Mouse (Mus musculus) spleen, postnatal 36 days (tissue): ENCODE measurements around the gene Phactr3.

Experiments
- DNase-seq, 2 experiments: peaks; one replicate each; pipeline ENCODE4 v3.0.0; 2022; ENCODE audit warnings: low spot score in 2 of 2, mixed read lengths in 1 of 2

The Phactr3 gene

DNA sequence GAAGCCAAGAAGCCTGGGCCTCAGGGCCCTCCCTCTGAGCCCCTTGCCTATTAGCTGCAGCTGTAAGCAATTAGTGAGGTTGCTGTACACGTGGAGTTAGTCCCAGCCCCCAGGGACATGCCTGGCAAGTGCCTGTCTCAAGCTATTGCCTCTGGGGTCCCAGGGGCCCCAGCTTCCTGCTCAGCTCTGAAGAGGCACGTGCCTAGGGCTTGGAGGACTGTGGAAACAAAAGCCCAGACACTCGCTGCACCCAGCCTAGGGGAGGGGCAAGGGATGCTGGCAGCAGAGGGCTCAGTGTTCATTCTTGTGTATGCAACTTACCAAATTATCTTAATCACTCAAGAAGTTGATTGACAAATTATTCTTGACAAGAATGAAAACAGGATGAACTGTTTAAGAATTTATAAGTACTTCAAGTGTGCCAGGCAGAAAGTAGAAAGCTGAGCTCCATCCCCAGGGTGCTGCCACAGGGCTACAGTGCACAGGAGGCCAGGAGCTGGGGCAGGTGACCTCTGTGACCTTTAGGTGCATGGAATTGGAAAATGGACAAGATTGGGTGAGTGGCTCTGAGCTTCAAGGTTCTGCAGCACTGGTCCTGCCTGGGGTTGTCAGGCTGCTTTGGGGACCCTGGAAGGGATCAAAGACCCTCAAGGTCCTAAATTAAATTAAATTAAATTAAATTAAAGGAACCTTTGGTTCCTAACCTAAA lies 138.5 kb downstream of the Phactr3 start:
- no peak for DNase-seq

DNA sequence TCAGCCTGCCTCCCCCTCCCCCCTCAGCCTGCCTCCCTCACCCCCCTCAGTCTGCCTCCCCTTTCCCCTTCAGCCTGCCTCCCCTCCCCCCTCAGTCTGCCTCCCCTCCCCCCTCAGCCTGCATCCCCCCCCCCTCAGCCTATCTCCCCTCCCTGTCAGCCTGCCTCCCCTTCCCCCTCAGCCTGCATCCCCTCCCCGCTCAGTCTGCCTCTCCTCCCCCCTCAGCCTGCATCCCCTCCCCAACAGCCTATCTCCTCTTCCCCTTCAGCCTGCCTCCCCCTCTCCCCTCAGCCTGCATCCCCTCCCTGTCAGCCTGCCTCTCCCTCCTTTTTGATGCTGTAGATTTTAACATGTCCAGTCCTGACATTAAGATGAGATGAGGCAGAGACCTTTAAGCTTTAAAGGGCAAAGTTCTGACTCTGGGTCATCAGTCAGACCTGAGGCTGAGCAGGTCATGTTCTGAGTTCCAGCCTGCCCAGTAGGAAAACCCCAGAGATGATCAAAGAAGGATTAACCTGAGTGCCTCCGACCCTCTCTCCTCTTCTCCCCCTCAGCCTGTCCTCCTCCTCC lies 139.3 kb downstream of the Phactr3 start:
- no peak for DNase-seq

DNA sequence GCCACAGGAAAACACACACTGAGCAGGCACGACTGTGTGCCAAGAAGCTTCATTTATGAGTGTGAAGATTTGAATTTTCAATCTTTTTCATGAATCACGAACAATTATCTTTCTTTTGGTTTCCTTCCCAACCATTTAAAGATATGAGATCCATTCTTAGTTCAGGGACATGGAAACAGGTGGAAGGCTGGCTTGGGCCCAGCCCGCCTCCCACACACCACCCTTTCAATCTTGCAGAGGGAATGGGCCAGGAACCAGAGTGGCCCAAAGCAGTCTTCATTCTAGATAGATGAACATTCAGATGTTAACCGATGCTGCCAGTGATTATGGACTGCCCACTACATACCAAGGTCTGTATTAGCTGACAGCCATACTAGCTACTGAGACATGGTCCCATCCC lies 144.3 kb downstream of the Phactr3 start:
- DNase-seq, result no peak

DNA sequence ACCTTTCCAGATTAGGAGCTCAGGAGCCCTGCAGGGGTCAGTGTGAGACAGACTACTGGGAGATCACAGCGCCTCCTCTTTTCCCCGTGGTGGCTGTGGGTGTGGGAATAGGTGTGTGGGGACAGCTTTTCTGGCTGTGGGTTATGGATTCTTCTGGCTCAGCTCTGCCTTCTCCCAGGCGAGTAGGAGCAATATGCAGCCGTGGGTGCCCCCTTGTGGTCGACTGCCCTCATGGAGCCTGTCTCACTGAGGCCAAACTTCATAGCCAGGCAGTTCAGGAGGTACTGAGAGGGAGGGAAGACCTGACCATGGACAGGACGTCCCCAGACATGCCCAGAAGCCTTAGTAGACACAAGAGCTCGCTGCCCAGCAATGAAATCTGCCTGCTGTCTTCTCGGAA lies 145.6 kb downstream of the Phactr3 start:
- DNase-seq, result no peak

DNA sequence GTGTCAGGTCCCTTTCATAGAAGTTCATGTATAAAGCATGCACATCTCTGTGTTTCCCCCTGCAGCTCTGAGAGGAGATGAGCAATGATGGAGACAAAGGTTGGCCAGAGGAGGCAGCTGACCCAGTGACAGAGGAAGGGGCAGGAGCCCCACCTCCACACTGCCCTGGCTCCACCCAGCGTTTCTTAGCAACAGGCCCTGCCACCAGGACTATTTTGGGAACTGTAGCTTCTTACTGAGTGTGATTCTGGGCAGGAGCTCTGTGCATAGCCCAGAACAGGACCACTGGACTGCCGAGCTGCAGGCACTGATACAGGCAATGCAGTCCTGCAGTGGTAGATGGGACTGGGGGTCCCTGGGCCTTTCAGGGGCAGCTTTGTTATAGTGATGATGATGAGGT lies 146.7 kb downstream of the Phactr3 start:
- no peak for DNase-seq

DNA sequence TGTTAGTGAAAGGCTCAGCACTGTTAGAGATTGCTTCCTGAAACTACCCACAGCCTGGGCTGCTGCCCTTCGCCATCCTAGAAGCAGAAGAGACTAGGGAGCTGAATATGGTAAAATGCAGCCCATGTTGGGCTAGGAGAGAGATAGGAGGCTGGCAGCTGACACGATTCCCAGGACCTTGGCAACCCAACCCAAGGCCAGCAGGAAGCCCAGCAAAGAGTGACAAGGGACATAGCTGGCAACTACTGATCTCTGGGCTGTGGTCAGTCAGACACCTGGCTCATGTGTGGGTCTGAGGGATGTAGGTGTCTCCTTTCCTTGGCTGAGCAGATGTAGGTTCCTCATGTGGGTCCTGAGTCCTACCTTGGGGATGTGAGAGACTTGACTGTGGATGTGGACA lies 152.0 kb downstream of the Phactr3 start:
- DNase-seq, result no peak

DNA sequence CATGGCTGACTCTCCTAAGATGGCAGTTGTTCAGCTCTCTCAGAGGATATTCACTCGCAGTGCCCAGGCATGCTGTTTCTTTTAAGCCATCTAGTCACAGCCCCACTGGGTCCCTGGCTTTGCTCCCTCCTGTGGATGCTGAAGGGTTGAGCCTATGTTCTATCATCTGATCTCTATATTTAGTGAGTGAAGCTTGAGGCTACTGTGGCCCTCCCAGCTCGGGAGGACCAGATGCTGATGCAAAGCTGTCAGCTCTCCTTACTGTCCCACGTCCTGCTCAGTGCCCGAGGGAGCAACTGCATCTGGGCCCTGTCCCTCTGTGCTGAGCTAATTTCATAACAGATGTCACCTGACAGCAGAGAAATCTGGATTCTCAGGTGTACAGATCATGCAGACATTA lies 153.6 kb downstream of the Phactr3 start:
- DNase-seq, result no peak

DNA sequence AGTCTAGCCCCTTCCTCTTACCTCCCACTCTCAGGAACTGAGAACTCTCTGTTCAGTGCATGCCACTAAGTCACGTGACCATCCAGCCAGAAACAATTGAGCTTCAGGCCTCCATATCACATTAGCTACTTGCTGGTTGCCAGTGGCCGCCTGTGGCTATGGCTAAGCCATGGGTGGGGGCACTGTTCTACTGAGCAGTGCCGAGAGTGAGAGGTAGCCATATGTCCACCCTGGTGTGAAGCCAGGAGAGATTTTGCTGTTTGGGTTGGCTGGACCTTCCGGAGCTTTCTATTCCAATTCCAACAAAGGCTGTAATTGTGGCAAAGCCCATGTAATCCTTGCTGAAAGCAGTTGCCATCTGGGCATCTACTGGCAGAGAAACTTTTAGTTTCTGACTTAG lies 155.4 kb downstream of the Phactr3 start:
- DNase-seq, result no peak

DNA sequence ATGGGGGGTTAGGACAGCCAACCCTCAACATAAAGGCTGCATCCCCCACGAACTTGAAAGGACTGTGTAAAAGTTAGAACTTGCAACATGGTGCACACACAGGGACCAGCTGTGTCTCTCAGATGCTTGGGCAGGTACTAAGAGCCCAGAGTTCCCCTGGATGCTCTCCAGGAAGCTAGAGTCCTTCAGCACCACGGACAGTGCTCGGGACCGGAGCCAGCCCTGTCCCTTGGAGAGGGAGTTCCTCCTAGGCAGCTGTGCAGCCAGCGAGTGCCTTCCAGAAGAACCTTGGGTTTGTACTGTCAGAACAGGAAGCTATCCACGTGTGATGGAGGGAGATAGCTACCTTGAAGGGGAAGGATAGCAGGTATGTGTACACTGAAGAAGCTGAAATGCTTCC lies 158.4 kb downstream of the Phactr3 start:
- DNase-seq, result no peak

DNA sequence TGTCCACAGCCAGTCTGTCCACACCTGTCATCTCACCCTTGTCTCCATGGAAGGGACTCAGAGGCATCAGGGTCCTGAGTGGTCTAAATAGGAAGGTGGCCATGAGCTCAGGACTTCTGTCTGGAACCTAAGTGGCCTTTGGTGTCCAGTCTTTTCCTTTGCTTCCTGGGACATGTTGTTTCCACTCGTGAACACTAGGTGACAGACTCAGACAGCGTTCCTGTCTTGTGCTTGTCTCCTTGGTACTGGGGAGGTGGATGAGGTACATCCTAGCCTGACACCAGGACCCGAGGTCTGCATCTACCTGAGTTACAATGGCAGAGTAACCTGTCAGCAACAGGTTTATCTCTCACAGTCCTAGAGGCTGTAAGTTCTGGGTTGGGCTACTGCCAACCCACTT lies 162.4 kb downstream of the Phactr3 start:
- DNase-seq, result no peak

DNA sequence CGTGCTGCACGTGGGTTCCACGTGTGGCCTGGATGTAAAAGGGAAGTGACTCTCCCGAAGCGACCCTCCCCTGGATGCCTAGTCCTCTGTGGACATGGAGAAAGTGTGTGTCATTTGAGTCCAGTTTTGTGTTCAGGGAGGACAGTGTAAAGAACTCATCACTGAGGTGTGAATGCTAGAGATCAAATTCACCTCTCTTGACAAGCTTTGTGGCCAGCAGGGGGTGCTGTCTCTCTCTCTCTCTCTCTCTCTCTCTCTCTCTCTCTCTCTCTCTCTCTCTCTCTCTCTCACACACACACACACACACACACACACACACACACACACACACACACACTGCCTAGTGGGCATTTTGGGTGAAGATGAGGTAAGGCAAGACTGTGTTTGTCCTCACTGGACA lies 168.5 kb downstream of the Phactr3 start:
- no peak for DNase-seq

DNA sequence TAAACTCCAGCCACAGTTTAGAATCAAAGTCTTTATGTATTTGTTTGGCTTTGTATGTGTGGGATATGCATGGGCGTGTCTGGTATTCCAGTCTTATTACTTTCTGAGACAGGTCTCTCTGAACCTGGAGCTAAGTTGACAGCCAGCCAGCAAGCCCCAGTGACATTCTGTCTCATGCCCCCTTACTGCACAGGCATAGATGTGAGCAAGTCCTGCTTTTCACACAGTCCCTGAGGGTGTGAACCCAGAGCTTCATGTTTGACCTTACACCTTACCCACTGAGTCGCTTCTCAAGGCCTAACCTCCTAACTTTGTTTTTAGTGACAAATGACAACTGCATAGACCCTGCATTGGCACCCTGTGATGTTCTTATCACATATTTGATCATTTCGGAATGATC lies 169.9 kb downstream of the Phactr3 start:
- DNase-seq, result no peak

DNA sequence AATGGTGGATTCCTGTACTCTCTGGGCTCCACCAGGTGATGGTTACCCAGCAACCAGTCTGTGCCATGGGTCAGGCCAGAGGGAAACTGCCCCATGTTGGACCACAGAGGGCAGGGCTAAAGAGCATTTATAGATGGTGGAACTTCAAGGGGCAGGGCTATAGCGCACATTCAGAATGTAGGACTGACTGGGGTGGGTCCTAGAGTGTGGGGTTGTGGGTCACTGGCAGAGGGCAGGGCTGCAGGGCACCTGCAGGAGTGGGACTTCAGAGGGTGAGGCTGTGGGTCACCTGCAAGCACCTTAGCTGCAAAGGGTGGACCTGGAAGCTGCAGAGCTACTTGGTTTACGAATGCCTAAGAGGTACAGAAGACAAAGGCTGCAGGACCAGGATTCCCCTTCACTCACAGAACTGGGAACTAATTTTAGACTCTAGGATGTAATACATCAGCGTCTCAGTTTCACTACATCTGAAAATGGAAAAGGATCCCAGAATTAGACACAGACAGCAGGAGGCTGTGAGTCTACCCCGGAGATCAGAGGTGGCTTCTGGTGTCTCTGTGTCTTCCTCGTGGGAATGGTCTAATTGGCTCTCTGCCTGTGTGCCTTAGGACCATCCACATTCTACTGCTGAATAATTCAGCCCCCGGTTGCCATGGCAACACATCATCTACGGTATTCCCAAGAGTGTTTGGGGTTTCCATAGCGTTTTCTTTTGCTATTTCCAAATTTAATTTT lies 184.8 kb downstream of the Phactr3 start:
- DNase-seq, result no peak

DNA sequence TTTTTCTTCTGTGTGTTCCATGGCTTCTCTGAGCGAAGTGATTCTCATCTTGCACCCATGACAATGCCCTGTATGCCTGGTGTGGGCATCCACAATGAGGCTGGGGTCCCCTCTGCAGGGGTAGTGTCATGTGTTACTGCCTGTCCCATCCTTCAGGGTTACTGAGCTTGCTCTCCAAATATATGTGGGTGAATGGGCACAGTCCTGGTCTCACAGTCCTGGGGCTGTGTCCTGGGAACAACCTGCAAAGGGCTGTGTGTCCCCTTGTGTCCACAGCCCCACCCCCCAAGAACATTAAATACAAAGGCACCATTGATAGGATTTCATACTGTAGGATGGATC lies 185.4 kb downstream of the Phactr3 start:
- DNase-seq, result no peak

DNA sequence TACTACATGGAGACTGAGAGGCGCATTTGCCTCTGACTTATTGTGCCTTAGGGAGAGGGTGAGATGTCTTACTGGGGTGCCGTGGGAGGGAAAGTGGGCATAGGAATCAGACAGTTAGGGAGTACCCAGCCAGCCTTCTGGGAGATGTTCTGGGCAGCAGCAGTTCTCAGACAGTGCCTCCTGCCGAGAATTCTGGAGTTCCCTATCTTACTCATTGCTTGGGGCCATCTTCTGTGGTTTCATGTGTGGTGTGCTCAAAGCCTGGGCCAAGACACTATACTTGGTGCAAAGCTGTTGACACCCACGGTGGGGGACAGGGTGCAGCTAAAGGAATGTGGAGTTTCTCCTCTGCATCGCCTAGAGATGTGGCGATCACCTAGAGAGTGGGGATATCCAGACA lies 185.9 kb downstream of the Phactr3 start:
- no peak for DNase-seq

DNA sequence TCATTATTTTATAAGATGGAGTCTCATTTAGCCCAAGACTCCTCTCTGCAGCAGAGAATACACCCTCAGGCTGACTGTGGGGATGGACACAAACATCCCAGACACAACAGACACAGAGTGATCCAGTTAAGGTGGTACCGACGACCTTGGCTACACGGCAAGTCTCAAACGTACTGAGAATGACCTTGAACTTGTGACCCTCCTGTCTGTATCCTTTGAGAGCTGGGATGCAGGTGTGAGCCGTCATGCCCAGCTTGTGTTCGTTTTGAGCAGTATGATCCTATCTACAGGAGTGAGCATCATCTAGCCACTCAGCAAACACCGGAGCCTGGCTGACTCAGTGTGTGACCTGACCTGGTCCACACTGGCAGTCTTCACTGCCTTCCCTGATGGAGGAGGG lies 194.8 kb downstream of the Phactr3 start:
- DNase-seq, result no peak

DNA sequence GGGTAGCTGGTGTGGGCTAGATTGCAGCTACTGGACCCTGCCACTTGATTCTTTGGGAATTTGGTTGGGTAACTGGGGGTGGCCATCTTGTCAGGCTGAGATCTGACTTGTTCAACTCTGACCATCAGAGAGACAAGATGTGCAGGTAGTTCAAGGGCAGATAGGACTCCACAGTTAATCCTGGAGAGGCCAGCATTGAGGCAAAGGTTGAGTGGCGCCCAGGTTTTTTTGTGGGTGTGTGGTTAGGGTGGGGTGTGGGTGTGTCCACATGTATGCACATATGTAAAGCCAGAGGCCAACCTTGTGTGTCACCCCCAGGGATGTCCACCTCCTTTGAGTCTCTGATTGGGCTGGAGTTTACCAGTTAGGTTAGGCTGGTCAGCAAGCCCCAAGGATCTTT lies 197.5 kb downstream of the Phactr3 start:
- no peak for DNase-seq

DNA sequence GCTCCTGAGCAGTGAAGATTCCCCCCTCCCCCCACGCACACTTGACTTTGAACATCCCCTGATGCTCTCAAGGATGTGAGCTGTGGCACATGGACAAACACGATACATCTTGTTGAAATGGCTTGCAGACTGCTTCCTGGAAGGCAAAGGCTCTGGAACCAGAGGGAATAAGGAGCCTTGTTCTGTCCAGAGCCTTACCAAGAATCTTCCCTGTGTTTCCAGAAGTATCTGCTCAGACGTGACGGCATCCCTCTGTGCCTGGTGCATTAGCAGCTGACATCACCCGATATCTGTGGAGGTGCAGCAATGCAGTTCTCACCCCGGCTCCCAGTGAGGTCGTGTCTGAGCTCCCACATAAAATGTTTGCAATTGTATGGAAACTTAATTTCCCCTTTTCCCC lies 201.0 kb downstream of the Phactr3 start:
- no peak for DNase-seq

DNA sequence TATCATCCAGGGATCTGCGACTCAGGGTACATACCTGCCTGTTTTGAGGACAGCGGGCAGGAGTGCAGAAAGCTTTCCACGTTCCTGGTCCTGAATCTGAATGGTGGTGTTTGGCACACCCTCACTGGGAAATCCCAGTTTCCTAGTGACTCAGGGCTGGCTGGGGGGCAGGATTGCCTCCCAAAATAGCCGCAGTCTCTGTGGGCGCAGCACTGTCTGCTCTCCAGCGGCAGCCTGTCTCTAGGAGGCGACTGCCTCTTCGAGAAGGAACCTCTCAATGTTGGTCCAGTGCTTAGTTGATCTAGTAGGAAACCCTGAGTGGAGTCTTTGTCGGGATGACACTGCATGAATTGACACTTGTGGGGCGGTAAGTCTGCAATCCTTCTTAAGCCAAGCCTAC lies 202.5 kb downstream of the Phactr3 start:
- no peak for DNase-seq

DNA sequence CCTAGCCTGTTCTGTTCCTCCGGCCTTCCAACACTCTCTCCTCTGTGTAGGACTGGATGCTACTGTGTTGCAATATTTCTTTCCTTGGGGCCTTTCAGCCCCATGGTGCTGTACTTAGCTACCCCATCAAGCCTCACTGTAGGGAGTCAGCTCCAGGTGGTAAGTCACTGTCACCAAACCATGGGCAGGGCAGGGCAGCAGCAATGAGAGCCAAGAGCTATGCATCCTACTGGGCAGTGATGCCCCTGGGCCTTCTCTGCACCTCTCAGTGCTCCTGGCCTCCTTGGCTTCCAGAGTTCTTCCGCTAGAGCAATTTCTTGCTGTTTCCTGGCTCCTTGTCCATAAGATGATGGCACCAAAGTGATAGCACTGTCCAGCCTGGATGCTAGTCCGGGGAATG lies 205.6 kb downstream of the Phactr3 start:
- no peak for DNase-seq

DNA sequence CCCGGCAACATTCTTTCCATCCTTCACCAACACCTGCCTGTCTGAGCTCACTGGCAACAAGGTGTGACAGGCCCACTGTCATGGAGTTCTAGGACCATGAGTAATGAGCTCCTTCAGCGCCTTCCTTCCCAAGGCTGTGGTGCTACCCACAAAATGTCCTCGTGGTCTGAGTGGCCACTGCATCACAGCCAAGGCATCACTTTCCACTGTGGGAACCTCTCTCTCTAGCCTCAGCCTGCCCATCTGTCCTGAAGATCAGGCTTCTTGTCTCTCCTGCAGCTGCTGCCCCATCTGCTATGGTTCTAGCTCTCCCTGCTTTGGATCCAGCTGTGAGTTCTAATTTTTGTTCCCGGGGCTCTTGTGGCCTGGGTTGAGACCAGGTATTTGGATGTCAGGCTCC lies 206.0 kb downstream of the Phactr3 start:
- no peak for DNase-seq

DNA sequence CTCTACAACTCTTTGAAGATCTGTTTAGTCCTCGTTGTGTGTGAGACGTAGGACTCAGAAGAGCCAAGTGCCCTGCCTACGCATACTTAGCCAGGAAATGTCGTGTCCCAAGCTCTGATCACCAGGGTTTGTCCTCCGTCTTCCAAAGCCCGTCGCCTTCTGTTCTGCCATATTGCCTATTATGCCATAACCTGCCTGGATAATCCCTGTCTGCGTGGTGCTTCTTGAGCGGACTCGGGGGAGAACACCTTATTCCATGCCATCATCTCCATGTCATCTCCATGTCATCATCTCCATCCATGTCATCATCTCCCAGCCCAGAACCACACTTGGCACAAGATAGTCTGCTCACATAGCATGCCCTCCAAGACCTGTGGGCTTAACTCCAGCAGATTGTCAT lies 207.3 kb downstream of the Phactr3 start:
- DNase-seq, result no peak

DNA sequence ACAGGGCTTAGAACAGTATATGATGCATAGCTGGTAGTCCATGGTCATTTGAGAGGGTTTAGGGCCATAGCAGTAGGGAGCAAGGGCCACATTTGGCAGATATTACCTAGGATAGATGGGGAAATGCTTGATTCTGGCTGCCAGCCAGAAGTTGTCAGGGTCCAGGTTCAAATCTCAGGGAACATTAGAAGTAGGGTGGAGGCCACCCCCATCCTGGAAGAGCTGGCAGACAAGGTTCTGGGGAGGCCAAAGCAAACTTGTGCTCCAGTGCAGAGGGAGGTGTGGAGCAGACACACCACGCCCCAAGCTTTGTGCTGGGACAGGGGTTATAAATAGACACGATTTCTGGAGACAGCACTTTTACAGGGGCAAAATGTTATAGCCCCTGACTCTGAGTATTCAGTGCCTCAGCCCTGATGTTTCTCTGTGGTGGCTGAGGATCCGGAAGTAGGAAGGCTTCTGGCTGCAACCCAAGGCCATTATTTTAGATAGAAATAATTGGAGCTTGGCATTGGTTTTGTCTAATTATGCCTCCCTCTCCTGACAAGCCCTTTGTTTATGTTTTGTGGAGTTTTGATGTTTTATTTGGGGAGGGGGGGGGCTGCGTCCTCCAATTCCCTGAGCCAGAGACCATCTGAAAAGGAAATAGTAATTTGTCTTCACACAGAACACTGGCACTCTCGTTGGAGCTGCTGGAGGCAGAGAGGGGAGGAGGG lies 208.1 kb downstream of the Phactr3 start:
- DNase-seq, result no peak
